Mouse (Mus musculus): ENCODE measurements around the gene Cpne6.

Cpne6 gene

DNA sequence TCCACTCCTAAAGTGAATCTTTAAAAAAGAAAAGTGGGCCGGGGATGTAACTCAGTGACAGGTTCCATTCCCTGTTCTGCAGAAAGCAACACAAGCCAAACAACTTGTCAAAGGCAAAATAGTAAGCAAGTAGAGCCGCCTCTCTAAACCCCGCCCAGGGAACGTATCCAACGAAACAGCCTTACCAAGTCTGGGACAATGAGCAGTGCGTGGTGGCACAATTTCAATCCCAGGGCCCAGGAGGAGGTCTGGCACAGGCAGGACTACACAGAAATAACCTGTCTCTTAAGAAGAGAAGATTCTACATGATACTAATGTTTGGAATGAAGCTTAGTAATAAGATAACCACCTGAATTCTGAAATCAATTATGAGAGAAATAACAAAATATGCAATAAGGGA lies 39.9 kb downstream of the Cpne6 start:
- DNase-seq (ENCODE audit: inconsistent age in 2 of 2, low spot score in 1 of 2): no peak

DNA sequence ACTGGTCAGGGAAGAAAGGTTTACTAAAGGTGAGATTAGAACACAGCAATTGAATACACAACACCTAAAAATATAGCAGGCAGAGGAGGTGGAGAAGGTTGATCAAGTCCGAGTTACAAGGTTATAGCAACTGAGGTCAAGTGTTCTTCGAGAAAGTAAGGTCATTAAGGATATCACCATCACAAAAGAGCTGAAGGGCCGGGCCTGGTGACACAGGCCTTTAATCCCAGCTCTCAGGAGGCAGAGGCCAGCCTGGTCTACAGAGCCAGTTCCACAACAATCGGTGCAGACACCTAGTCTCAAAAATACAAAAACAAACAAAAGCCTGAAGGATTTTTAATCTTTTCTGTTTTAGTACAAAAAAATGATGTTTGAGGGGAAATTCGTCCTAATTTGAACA lies 41.1 kb downstream of the Cpne6 start:
- DNase-seq (ENCODE audit: inconsistent age in 2 of 2, low spot score in 1 of 2): no peak

DNA sequence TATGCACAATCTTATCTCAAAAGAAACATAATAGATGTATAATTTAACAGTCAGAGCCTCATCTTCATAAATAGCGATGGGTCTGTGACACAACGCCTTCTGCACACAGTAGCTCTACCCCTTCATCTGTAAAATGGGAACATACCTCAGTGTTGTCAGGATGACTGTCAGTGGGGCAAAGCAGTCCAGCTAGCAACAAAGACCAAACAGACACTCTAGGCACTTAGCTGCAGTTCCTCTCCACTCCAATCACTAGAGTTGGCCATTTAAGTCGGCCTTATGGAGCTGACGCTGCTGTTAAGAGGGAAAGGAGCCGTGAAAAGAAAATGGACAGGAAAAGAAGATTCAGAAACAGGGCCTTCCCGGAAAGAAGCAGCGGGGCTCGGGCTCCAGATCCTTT lies 41.5 kb downstream of the Cpne6 start:
- DNase-seq (ENCODE audit: inconsistent age in 2 of 2, low spot score in 1 of 2): no peak

DNA sequence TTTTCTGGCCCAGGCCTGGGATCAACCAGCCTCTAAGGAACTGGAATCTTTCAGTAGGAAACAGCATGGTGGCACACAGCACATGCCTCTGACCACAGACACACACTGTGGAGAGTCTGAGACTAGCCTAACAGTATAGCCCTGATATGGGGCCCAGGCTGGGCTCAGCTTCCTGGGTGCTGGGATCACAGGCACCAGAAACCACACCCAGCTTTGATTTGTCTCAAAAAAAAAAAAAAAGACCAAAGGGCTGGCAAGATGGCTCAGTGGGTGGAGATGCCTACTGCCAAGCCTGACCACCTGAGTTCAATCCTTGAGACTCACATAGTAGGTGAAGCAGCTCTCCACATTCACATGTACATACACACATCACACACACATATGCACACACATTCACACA lies 44.4 kb downstream of the Cpne6 start:
- no peak for DNase-seq (ENCODE audit: inconsistent age in 2 of 2, low spot score in 1 of 2)

DNA sequence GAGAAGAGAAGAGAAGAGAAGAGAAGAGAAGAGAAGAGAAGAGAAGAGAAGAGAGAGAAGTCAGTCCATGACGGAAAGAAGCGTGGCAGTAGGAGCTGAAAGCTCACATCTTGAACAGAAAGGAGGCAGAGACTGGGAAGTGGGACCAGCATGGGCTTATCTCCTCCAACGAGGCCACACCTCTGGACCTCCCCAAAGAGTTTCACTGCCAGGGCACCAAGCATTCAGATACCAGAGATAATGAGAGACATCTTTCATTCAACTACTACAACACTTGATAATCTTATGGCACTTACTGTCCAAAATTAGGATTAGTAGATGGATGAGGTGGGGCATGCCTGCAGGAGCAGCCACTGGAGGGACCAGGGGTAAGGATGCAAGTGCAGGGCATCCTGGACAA lies 45.5 kb downstream of the Cpne6 start:
- DNase-seq (ENCODE audit: inconsistent age in 2 of 2, low spot score in 1 of 2): no peak

DNA sequence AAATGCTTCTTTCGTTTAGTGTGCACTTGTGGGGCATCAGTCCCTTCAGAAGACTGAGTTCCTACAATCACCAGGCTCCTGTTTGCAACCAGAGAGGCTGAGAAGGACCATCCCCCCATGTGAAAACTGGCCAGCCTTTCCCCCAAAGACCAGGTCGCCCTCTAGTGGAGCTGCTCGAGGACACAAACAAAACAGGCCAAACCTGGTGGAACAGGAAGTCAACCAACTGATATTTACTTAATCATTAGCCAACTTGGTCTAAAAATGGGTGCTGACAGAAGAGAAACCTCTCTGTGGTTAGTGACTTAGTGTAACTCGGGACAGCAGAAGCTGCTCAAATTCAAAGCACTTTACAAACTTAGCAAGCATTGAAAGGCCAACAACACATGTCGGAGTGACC lies 46.8 kb downstream of the Cpne6 start:
- DNase-seq (ENCODE audit: inconsistent age in 2 of 2, low spot score in 1 of 2): peak; percentile 77 to 93

DNA sequence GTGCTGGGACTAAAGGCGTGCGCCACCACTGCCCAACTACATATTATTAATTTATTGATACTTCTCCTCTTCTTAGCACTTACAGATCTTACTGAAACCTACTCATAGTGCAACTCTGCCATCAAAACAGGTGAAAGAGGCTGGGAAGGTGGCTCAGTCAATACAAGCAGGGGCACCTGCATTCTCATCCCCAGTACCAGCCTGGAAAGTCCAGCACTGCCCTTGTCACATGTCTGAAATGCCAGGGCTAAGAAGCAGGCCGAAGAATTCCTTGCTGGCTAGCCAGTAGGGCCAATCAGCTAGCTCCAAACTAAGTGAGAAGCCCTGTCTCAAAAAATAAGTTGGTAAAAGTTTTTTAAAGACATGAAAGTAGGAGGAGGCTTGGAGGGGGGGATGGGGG lies 47.3 kb downstream of the Cpne6 start:
- DNase-seq (ENCODE audit: inconsistent age in 2 of 2, low spot score in 1 of 2): peak in 1 of 2 experiments; percentile 39

DNA sequence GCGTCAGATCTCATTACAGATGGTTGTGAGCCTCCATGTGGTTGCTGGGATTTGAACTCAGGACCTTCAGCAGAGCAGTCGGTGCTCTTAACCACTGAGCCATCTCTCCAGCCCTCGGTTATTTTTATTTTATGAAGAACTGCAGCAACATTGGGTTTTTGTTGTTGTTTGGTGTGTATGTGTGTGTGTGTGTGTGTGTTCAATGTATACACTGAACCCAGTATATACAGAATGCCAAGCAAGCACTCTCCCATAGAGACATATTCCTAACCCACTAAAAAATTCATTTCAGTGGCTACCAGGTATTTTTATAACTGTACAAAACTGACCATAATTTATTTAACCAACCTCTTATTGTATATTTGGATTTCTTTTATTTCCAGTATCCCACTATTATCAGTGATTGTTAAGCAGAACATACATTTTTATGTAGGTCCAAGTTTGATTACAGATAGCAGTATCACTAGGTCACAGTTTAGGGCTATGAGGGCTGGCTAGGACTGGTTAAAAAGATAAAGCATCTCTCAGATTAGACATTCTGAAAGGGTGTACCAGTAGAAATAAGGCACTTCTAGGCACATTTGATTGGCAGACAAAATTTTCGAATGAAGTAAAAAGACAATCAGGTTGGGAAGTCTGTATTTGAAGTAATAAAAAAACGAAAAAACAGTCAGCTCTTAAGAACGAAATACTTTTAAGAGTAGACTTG lies 48.6 kb downstream of the Cpne6 start:
- DNase-seq (ENCODE audit: inconsistent age in 2 of 2, low spot score in 1 of 2): peak in 1 of 2 experiments; percentile 46

DNA sequence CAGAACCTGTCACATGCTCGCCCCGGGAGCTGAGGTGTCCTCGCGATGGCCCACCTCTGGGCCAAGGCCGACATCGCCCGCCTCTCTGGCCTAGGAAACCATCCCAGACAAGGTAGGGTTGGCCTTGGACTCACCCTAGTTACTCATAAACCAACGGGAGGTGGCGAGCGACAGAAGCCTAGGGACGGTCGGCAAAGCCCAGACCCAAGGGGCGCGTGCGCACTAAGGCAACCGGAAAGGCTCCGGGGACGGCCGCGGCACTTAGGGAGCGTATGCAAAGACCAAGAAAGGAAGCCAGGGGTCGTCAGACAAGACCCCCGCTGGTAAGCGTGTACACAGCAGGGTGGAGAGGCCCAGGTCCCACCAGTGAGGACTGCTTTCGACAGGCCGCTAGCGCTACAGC lies 49.6 kb downstream of the Cpne6 start, which contains the start of gene Dcaf11:
Dcaf11 (plus strand) TSS at position 208 of the 403 bp plus-strand sequence.
- peak; percentile 95 to 97 for DNase-seq (ENCODE audit: inconsistent age in 2 of 2, low spot score in 1 of 2)

DNA sequence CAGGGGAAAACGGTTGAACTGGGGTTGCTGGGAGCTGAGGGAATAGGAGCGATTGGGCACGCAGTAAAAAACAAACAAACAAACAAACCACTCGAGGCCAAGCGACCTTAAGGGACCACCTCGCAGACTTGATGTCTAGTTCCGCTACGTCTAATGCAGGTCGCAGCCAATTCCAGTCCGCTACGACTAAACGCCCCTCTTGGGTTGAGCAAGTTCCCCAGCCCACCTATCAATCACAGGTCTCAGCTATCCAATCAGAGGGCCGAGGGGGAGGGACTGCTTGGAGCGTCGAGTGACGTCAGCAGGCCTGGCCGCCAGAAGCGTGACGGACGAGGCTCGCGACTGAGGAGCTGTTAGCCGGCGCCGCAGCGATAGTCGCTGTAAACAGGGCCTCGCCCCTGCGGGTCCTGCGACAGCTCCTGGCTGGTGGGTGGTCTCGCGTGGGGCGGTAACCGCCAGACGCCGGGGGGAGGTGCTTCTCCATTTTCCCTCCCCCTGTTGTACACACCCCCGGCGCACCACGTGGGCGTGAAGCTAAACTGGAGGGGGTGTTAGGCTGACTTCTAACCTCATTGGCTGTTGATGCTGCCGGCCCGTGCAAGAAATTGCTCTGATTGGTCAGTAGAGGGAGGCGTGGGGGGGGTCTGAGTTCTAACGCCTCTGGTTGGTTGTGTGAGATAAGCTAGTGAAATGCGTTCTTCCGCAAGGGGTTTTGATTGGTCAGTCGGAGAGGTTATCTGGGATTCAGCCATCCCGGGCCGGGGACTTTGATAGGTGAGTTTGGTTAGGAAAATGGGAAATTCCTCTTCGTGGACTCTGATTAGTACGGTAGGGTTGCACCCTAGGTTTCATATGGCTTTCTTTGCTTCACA lies 50.2 kb downstream of the Cpne6 start, which contains the start of gene A730061H03Rik:
A730061H03Rik (minus strand) TSS at position 205 of the 872 bp plus-strand sequence.
- peak; percentile 99 to 100 for DNase-seq (ENCODE audit: inconsistent age in 2 of 2, low spot score in 1 of 2)

DNA sequence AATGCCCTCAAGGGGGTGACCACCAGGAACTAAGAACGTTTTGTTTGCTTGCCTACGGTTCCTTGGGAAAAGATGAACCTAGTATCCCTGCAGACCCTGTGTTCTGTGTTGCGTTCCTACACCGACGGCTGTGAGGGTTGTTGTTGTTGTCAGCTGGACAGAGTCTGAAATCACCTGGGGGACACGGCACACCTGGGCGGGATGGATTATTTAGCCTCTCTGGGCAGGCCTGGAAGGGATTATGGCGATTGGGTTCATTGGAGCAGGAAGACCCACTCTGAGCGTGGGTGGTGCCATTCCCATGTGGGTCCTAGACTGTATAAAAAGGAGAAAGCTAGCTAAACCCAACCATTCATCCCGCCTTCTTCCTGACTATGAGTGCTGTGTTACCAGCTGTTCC lies 51.6 kb downstream of the Cpne6 start:
- peak; percentile 42 to 49 for DNase-seq (ENCODE audit: inconsistent age in 2 of 2, low spot score in 1 of 2)

DNA sequence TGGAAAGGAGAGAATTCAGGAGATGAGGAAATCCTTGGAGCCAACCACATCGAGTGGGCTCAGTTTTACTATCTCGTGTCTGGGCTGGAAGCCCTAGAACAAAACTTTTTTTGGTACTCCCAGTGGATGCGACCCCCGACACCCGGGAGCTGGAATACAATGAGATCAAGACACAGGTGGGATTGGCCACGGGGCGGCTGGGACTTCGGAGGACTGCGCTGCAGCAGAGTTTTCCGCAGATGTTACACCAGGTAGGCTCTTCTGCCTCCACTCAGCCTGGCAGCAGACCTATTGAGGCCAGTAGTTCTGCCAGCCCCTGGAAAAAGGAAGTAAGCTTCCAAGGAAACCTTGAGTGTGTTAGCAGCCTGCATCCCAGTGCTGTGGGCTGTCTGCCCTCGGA lies 53.0 kb downstream of the Cpne6 start:
- peak in 1 of 2 experiments; percentile 16 for DNase-seq (ENCODE audit: inconsistent age in 2 of 2, low spot score in 1 of 2)

DNA sequence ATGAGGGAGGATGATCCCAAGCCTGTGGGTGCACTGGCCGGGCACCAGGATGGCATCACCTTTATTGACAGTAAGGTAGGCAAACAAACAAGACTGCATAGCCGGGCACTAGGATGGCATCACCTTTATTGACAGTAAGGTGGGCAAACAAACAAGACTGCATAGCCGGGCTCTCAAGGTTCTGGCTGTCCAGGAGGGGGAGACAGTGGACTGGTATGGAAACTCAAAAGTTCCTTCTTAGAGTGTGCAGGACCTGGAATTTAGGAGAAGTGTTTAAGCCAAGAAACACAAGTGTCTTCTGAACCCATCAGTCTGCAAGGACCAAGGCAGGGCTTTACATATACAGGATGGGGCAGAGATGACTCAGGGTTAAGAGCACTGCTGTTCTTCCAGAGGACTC lies 55.5 kb downstream of the Cpne6 start:
- no peak for DNase-seq (ENCODE audit: inconsistent age in 2 of 2, low spot score in 1 of 2)
